Mouse (Mus musculus): Measurements from ENCODE around the gene Foxj2. TPM values are rescaled to one million over a fixed set of nuclear protein-coding genes. Genes with fewer than 3 reads are reported as not detected.

Gene Foxj2
- polyA plus RNA-seq (2016; fragmentation: Nextera tagmentation; extraction: Ambion mirVana): 2.2 and 2.3 TPM in 2 replicates

DNA sequence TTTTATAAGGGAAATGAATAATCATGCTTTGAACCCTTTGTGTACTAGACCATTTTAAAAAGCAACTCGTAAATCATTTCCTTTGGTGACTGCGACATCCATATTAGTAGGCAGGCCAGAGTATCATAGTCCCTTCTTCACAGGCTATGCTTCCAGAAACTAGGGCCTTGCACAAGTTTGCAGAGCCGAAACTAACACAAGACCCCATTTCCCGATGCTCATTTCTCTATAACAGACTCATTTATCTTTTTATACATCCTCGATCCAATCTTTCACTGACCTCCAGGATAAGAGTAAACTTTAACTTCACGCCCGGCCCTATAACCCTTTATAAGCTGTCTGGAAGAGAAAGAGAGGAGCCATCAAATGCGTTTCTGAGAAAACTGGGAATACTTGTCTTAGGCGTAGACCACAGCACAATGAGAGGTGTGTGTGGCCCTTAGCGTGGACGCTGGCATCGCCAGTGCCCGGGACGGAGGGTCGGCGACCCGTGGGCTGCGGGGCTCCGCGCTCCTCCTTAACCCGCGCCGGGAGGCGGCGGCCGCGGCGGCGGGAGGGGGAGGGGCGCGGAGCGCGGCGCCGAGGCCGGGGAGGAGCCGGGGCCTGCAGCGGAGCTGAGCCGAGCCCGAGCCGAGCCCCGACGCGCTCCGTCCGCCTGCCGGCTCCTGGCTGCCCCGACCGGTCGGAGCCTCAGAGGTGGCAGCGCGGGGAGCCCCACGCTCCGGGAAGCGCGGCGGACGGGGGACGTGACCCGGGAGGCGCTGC lies at the start of gene Foxj2:
Gene Foxj2 (plus strand): TSS at position 609 of the 765 bp plus-strand sequence.
- H3K4me1 ChIP-seq: peaks cover 38% of the 10 kb centered on the region
- no peaks in the 10 kb centered on the region for H3K9me3 ChIP-seq
- DNase-seq (ENCODE audit: extremely low spot score, low spot score): peak; percentile 58
- no peaks in the 10 kb centered on the region for H3K36me3 ChIP-seq (replicated peaks)
- H3K27me3 ChIP-seq (ENCODE audit: poor library complexity, severe bottlenecking): peaks cover 22% of the 10 kb centered on the region
- H3K4me3 ChIP-seq: peak within 1 kb of the TSS; percentile 86
- WGBS: 2% methylated on average over 60 of the region's 61 CpGs
- H3K27ac ChIP-seq: peak within 1 kb of the TSS; percentile 90

DNA sequence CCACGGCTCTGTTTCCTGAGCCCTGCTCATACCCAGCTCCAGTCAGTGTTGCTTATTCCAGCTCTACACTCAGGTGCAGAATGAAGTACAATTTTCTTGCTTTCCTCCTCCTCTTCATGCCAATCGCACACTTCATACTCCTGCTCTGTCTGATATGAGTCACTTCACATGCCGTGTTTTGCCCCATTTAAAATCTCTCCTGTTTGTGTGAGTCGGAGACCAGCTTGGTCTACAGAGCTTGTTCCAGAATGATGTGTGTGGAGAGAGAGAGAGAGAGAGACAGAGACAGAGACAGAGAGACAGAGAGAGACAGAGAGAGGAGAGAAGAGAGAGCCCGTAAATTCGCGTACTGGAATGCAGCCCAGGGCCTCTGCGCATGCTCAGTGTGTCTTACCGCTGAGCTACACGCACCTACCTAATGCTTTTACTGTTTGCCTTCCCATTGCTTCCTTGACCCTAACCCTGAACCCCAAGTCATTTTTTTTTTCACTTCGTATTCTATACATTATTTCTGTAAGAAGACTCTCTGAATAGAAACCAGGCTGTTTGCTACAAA lies 48.9 kb upstream of the Foxj2 start:
- no peak for DNase-seq (ENCODE audit: extremely low spot score, low spot score)
- WGBS: 94% methylated on average over 11 of the region's 11 CpGs
- Histone ChIP-seq H3K4me3 (no peak overlapping the region), H3K27ac (no peak overlapping the region), H3K27me3 (ENCODE audit: poor library complexity, severe bottlenecking) (no peaks in the 10 kb centered on the region; the same call in 1 of the 2 replicates), H3K9me3 (no peaks in the 10 kb centered on the region), H3K36me3 (replicated peaks) (no peaks in the 10 kb centered on the region), H3K4me1 (peaks cover 39% of the 10 kb centered on the region)

DNA sequence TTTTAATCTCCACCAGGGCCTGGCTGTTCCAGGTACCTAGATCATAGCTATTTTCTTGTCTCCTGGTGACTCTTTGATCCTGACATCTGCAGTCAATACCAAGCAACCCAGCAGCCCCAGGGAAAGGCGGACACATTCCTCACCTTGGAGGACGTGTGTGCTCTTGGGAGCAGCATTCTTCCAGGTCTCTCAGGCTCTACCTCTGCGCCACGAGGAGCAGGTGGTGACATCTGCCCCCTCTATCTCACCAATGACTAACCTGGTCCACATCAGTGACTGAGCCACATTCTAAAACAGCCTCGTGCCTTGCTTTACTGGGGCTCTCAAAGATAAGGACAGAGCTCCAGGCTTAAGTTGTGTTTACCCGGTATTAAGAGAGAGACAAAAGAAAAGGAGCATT lies 47.0 kb upstream of the Foxj2 start:
- no peak overlapping the region for H3K27ac ChIP-seq
- DNase-seq (ENCODE audit: extremely low spot score, low spot score): no peak
- 61% methylated on average over 6 of the region's 6 CpGs for WGBS
- no peaks in the 10 kb centered on the region for H3K27me3 ChIP-seq (ENCODE audit: poor library complexity, severe bottlenecking)
- H3K36me3 ChIP-seq (replicated peaks): no peaks in the 10 kb centered on the region
- no peaks in the 10 kb centered on the region for H3K9me3 ChIP-seq
- peaks cover 28% of the 10 kb centered on the region for H3K4me1 ChIP-seq
- H3K4me3 ChIP-seq: no peak overlapping the region

DNA sequence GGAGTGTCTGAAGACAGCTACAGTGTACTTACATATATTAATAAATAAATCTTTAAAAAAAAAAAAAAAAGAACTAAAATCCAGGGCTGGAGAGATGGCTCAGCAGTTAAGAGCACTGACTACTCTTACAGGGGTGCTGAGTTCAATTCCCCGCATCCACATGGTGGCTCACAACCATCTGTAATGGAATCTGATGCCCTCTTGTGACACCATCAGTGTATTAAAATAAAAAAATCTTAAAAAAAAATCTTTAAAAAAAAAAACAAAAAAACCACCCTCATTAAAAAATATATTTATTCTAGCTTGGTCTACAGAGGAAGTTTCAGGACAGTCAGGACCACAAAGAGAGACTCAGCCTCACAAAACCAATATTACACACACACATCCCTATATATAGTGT lies 45.4 kb upstream of the Foxj2 start:
- no peak overlapping the region for H3K27ac ChIP-seq
- H3K4me1 ChIP-seq: peaks cover 14% of the 10 kb centered on the region
- H3K4me3 ChIP-seq: no peak overlapping the region
- H3K27me3 ChIP-seq (ENCODE audit: poor library complexity, severe bottlenecking): no peaks in the 10 kb centered on the region
- no peaks in the 10 kb centered on the region for H3K36me3 ChIP-seq (replicated peaks)
- no peak for DNase-seq (ENCODE audit: extremely low spot score, low spot score)
- WGBS: 91% methylated on average over 1 of the region's 1 CpGs
- no peaks in the 10 kb centered on the region for H3K9me3 ChIP-seq

DNA sequence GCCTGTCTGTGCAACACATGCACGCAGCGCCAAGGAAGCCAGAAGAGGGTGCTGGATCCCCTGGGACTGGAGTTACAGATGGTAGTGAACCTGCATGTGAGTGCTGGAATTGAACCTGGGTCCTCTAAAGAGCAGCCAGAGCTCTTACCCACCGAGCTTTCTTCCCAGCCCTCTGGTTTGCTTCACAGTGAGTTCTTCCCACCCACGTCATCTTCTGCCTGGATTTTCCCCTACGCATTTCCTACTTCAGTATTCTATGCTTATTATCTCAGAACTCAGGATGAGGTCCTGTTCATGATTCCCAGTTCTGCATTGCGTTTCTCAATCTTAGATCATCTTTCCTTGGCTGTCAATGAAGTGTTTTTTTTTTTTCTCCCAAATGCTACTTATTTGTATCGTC lies 43.7 kb upstream of the Foxj2 start:
- H3K4me1 ChIP-seq: no peaks in the 10 kb centered on the region
- 83% methylated on average over 7 of the region's 7 CpGs for WGBS
- H3K36me3 ChIP-seq (replicated peaks): no peaks in the 10 kb centered on the region
- H3K9me3 ChIP-seq: no peaks in the 10 kb centered on the region
- no peak for DNase-seq (ENCODE audit: extremely low spot score, low spot score)
- H3K27ac ChIP-seq: no peak overlapping the region
- no peaks in the 10 kb centered on the region for H3K27me3 ChIP-seq (ENCODE audit: poor library complexity, severe bottlenecking)
- H3K4me3 ChIP-seq: no peak overlapping the region

DNA sequence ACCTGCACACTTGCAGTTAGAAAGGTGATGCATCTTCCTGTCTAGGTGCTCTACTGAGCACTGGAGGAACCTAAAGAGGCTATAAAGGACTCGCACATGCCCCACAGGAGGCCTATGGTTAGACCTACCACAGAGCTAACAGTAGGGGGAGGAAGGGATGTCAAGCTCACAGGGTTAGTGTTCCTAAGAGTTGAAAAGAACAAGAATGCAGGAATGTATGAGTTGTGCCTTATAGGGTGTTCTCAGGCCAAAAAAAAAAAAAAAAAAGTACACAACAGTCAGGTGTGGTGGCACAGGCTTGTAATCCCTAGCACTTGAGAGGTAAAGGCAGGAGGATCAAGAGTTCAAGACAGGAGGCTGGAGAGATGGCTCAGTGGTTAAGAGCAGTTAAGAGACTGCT lies 39.8 kb upstream of the Foxj2 start:
- Histone ChIP-seq H3K27ac (no peak overlapping the region), H3K4me3 (no peak overlapping the region), H3K27me3 (ENCODE audit: poor library complexity, severe bottlenecking) (no peaks in the 10 kb centered on the region), H3K9me3 (no peaks in the 10 kb centered on the region), H3K4me1 (no peaks in the 10 kb centered on the region), H3K36me3 (replicated peaks) (no peaks in the 10 kb centered on the region)
- DNase-seq (ENCODE audit: extremely low spot score, low spot score): no peak
- WGBS: 56% methylated on average over 1 of the region's 1 CpGs

DNA sequence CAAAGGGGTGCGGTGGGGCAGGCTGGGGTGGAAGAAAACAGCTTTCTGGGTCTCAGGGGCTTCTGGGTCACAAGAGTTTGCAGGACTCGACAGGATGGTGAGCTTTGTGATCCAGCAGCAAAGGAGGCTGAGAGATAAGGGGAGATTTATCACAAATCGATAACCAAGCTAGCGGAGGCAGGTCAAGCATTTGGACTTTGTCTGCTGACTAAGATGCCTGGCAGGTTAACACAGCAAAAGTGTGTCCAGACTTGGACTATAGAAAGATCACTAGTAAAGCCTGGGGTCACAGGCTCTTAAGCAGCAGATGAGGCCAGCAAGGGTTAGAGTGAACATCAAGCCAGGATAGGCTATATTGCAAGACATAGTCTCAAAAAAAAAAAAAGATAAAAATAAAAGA lies 38.5 kb upstream of the Foxj2 start:
- WGBS: 78% methylated on average over 4 of the region's 4 CpGs
- Histone ChIP-seq H3K36me3 (replicated peaks) (no peaks in the 10 kb centered on the region), H3K4me3 (no peak overlapping the region), H3K27me3 (ENCODE audit: poor library complexity, severe bottlenecking) (no peaks in the 10 kb centered on the region), H3K9me3 (no peaks in the 10 kb centered on the region), H3K4me1 (peaks cover 9% of the 10 kb centered on the region), H3K27ac (no peak overlapping the region)
- DNase-seq (ENCODE audit: extremely low spot score, low spot score): no peak

DNA sequence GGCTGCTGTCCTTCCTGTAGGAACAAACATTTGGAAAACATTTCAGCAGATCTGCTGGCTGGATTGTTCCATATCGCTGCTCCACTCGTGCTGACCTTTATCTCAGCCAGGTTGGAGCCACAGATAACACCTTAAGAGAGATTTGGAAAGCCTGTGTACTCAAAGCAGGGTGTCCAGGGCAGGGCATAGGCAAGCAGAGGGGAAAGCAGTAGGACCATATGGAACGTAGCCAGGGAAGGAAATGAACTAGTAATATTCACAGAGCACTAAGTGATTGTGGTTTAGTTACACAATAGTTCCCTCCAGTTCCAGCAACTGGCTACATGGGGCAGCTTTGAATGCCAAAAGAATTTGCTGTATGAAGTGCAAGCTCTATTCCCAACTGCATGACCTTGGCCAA lies 37.5 kb upstream of the Foxj2 start:
- WGBS: 84% methylated on average over 3 of the region's 3 CpGs
- H3K4me1 ChIP-seq: peaks cover 9% of the 10 kb centered on the region
- no peak overlapping the region for H3K4me3 ChIP-seq
- no peaks in the 10 kb centered on the region for H3K36me3 ChIP-seq (replicated peaks)
- H3K27ac ChIP-seq: no peak overlapping the region
- H3K27me3 ChIP-seq (ENCODE audit: poor library complexity, severe bottlenecking): no peaks in the 10 kb centered on the region
- DNase-seq (ENCODE audit: extremely low spot score, low spot score): no peak
- H3K9me3 ChIP-seq: no peaks in the 10 kb centered on the region

DNA sequence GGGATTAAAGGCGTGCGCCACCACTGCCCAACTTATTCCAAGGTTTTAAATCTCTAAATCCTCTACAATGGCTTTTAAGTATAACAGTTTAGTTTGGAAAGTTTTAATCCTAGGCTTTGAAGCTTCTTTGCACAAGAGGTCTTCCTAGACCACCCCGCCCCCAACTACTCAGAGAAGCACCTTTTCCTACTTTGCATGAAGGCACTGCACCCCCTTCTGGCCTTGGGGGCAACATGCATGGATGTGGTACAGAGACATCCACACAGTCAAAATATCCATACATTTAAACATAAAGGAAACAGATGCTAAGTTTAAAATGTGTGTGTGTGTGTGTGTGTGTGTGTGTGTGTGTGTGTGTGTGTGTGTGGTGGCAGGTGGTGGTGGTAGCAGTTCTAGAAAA lies 34.8 kb upstream of the Foxj2 start:
- no peak for DNase-seq (ENCODE audit: extremely low spot score, low spot score)
- Histone ChIP-seq H3K9me3 (no peaks in the 10 kb centered on the region), H3K4me1 (peaks cover 9% of the 10 kb centered on the region), H3K4me3 (no peak overlapping the region), H3K27ac (no peak overlapping the region), H3K27me3 (ENCODE audit: poor library complexity, severe bottlenecking) (no peaks in the 10 kb centered on the region), H3K36me3 (replicated peaks) (no peaks in the 10 kb centered on the region)
- WGBS: 91% methylated on average over 3 of the region's 3 CpGs

DNA sequence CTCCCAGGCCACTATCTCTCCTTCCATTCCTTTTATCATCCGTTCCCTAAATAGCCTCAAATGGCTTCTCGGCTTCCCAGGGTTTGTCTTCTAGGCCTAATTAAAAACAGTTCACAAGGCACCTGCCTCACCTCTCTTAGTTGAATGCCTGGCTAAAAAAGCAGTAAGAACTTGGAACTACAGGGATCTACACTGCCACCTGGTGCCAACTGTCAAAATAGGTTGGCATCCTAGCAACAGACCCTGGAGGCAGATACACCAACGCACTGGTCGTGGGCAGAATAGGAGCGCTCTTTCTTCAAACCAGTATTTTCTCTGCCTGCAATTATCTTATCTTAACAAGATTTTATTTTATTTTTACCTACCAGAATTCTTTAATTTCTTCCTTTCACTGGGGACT lies 33.4 kb upstream of the Foxj2 start:
- DNase-seq (ENCODE audit: extremely low spot score, low spot score): no peak
- Histone ChIP-seq H3K36me3 (replicated peaks) (no peaks in the 10 kb centered on the region), H3K9me3 (no peaks in the 10 kb centered on the region), H3K4me1 (peaks cover 9% of the 10 kb centered on the region), H3K27ac (no peak overlapping the region), H3K4me3 (no peak overlapping the region), H3K27me3 (ENCODE audit: poor library complexity, severe bottlenecking) (no peaks in the 10 kb centered on the region)
- 40% methylated on average over 5 of the region's 5 CpGs for WGBS

DNA sequence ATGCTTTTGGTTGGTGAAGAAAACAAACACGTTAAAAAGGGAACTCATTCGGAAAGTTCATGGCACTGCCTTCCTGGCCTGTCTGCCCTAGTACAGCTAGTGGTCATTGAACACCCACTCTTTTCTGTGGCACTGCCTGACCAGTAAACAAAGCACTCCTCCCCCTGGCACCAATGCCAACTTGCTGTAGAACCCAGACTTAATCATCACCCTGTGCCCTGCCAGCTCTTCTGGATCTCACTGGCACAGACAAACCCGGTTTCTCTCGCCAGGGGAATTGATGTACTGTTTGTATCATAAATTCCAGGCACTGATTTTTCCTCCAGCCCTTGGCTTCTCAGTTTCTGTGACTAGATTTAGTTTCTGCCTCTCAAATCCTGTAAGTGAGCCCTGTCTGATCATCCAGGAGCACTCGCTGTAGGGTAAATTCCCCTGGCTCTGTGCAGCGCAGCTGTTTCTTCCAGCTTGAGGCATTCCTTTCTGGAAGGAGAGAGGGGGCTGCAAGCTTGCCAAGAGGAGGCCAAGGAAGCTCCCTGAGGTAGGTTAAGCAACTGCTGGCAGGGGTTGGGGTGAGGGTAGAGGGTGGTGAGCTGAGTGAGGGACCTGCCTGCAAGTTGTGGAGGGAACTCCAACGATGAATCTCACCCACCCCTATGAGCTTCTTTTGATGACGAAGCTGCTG lies 24.3 kb upstream of the Foxj2 start:
- Histone ChIP-seq H3K4me1 (no peaks in the 10 kb centered on the region), H3K27me3 (ENCODE audit: poor library complexity, severe bottlenecking) (peaks cover 4% of the 10 kb centered on the region)
- WGBS: 82% methylated on average over 8 of the region's 8 CpGs

DNA sequence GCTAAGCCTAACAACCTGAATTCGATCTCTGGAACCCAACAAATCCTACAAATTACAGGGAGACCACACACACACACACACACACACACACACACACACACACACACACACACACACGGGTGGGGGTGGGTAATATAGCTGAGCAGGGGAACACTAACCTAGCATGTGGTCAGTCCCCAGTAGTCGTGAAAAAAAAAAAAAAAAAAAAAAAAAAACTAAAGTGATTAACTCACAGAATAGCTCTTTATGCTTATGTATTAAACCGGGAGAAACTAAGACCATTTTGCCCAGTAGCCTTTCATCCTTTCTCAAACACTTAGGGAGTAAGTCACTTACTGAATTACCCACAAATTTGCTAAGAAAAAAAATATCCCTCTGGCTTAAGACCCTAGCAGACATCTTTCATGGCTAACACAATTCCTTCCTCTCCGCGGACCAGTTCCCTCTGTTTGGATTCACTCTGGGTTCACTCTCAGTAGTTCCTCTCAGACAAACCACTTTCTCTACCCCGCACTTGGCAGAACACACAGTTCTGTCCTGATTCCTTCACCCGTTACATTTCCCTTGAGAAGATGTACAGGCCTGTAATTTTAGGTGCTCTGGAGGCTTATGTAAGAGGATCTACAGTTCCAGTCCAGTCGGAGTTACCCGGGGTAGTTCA lies 18.9 kb upstream of the Foxj2 start:
- Histone ChIP-seq H3K27ac (peak overlapping the region; percentile 78), H3K4me3 (peak overlapping the region; percentile 65), H3K4me1 (peaks cover 16% of the 10 kb centered on the region), H3K9me3 (no peaks in the 10 kb centered on the region), H3K36me3 (replicated peaks) (no peaks in the 10 kb centered on the region), H3K27me3 (ENCODE audit: poor library complexity, severe bottlenecking) (peaks cover 46% of the 10 kb centered on the region)
- 39% methylated on average over 10 of the region's 10 CpGs for WGBS
- DNase-seq (ENCODE audit: extremely low spot score, low spot score): no peak

More for the DNA sequence above, 24.3 kb upstream of the Foxj2 start:
- Histone ChIP-seq H3K4me3 (no peak overlapping the region), H3K36me3 (replicated peaks) (no peaks in the 10 kb centered on the region), H3K9me3 (no peaks in the 10 kb centered on the region), H3K27ac (no peak overlapping the region)
- no peak for DNase-seq (ENCODE audit: extremely low spot score, low spot score)
